Mouse (Mus musculus) erythroblast, embryonic 14.5 days (primary cell): ENCODE results near the gene Hist1h4f.
"Not testable (repeated sequence)": the region's sequence is repeated elsewhere in the genome, so short reads cannot be mapped to it uniquely, and the experiment has no call there.

ENCODE experiments used
- GATA1 ChIP-seq: IDR thresholded peaks from 2 replicates; pipeline ENCODE4 v1.6.1; 2012; ENCODE audit warnings: low read length, inconsistent platforms, mixed read lengths
- TAL1 ChIP-seq: IDR thresholded peaks from 3 replicates; pipeline ENCODE4 v1.6.1; 2012; ENCODE audit warnings: low read length, inconsistent platforms, mixed read lengths

GRCm38 (mm10) chr13:23551146-23551834 lies at the start of gene Hist1h4f:
- not testable (repeated sequence) for TF ChIP-seq GATA1, TAL1
